Mouse (Mus musculus): ENCODE results near the gene H2-T23. TPM values are rescaled to one million over a fixed set of nuclear protein-coding genes. Genes with fewer than 3 reads are reported as not detected.
A peak's percentile ranks its signal among the peaks of the same experiment; 100 is the strongest.
"Not testable (repeated sequence)": the region's sequence is repeated elsewhere in the genome, so short reads cannot be mapped to it uniquely, and the experiment has no call there.

The H2-T23 gene
- total RNA-seq (2014; fragmentation: Nextera tagmentation): 2.3 and 11.3 TPM in 2 replicates
- total RNA-seq (2017): 21.6 and 29.4 TPM in 2 replicates
- polyA plus RNA-seq (2012): 9.5 and 9.8 TPM in 2 replicates

- H3K4me1 ChIP-seq (ENCODE audit: insufficient read depth, low read depth, low read length): peaks cover 42% of the 10 kb centered on the region
- peak within 1 kb of the TSS; percentile 71 for H3K4me3 ChIP-seq (ENCODE audit: low read depth, low read length)
- peak; percentile 38 for ATAC-seq (ENCODE audit: extremely low read depth, insufficient number of reproducible peaks, low FRiP score, poor library complexity, severe bottlenecking)
- H3K27me3 ChIP-seq (ENCODE audit: insufficient read depth, low read length); DNase-seq (ENCODE audit: low spot score); H3K9me3 ChIP-seq (replicated peaks): not testable (repeated sequence)
- peaks cover 35% of the 10 kb centered on the region for H3K36me3 ChIP-seq (replicated peaks)
These were observed at the start of gene H2-T23 for GRCm38 (mm10) chr17:36032351-36032875. Gene H2-T23 (minus strand): TSS chr17:36032855.

DNA sequence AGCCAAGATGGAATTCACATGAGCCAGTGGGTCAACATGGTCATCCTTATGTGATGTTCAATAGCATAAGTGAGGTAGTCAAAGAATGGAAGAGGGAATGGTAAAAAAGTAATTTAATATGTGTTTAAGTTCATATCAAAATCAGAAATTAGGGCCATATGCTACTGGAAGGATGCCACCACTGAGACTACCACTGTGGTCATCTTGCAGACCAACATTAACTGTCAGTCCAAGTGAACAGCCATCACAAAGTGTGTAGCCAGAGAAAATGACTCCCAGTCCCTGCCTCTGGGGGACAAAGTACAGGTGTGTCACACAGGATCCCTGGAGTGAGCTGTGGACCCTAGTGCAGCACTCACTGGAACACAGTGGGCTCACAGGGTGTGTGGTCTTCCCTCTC lies 49.2 kb upstream of the H2-T23 start:
- not testable (repeated sequence) for H3K4me3 ChIP-seq (ENCODE audit: low read depth, low read length); H3K4me1 ChIP-seq (ENCODE audit: insufficient read depth, low read depth, low read length); DNase-seq (ENCODE audit: low spot score); H3K9me3 ChIP-seq (replicated peaks); H3K36me3 ChIP-seq (replicated peaks); ATAC-seq (ENCODE audit: extremely low read depth, insufficient number of reproducible peaks, low FRiP score, poor library complexity, severe bottlenecking)
- H3K27me3 ChIP-seq (ENCODE audit: insufficient read depth, low read length): peaks cover 29% of the 10 kb centered on the region

GRCm38 (mm10) chr17:36060829-36061228 lies 28.2 kb upstream of the H2-T23 start:
- TF ChIP-seq GATA1 (IDR thresholded peaks at IDR 0.05; ENCODE audit: borderline replicate concordance, low read length): no peak
- TF ChIP-seq CTCF (IDR thresholded peaks at IDR 0.05; ENCODE audit: low read depth, low read length): peak; percentile 97
- no peak for TF ChIP-seq TAL1 (conservative IDR thresholded peaks at IDR 0.05; ENCODE audit: low read depth, low read length)
- no peak for TF ChIP-seq POLR2AphosphoS5 (IDR thresholded peaks at IDR 0.05; ENCODE audit: insufficient replicate concordance, low read depth, low read length)
- no peak for TF ChIP-seq GATA2 (IDR thresholded peaks at IDR 0.05; ENCODE audit: borderline replicate concordance, low read depth, low read length)
- Histone ChIP-seq H3K9me3 (replicated peaks) (no peaks in the 10 kb centered on the region), H3K4me1 (ENCODE audit: insufficient read depth, low read depth, low read length) (no peaks in the 10 kb centered on the region), H3K4me3 (ENCODE audit: low read depth, low read length) (no peak overlapping the region), H3K27me3 (ENCODE audit: insufficient read depth, low read length) (peaks cover 43% of the 10 kb centered on the region), H3K36me3 (replicated peaks) (no peaks in the 10 kb centered on the region)
- DNase-seq (ENCODE audit: low spot score): peak; percentile 79
- ATAC-seq (ENCODE audit: extremely low read depth, insufficient number of reproducible peaks, low FRiP score, poor library complexity, severe bottlenecking): peak; percentile 29; the same call in 1 of the 2 replicates

GRCm38 (mm10) chr17:36058362-36058761 lies 25.7 kb upstream of the H2-T23 start, which contains the start of gene Gm11127:
Gene Gm11127 (minus strand): TSS chr17:36058371.
- ATAC-seq (ENCODE audit: extremely low read depth, insufficient number of reproducible peaks, low FRiP score, poor library complexity, severe bottlenecking); DNase-seq (ENCODE audit: low spot score); H3K4me3 ChIP-seq (ENCODE audit: low read depth, low read length); H3K4me1 ChIP-seq (ENCODE audit: insufficient read depth, low read depth, low read length); H3K36me3 ChIP-seq (replicated peaks); H3K9me3 ChIP-seq (replicated peaks): not testable (repeated sequence)
- H3K27me3 ChIP-seq (ENCODE audit: insufficient read depth, low read length): peaks cover 32% of the 10 kb centered on the region

DNA sequence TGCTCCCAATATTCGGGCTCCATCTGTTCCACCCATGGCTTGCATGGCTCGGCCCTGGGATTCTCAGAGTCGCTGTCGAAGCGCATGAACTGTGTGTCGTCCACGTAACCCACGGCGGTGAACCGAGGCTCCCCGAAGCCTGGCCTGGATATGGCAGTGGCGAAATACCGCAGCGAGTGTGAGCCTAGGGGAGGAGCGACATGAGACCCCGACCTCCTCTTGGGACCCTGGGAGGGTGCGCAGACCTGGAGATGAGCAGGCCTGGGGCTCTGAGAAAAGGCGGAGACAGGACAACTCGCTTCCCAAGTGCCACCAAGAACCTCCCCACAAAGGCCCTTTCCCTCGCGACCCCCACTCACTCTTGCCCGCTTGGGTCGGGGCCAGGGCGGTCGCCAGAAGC lies 25.3 kb upstream of the H2-T23 start:
- not testable (repeated sequence) for H3K4me1 ChIP-seq (ENCODE audit: insufficient read depth, low read depth, low read length); H3K9me3 ChIP-seq (replicated peaks); H3K4me3 ChIP-seq (ENCODE audit: low read depth, low read length); ATAC-seq (ENCODE audit: extremely low read depth, insufficient number of reproducible peaks, low FRiP score, poor library complexity, severe bottlenecking); H3K36me3 ChIP-seq (replicated peaks); DNase-seq (ENCODE audit: low spot score)
- H3K27me3 ChIP-seq (ENCODE audit: insufficient read depth, low read length): peaks cover 31% of the 10 kb centered on the region

- peaks cover 23% of the 10 kb centered on the region for H3K4me1 ChIP-seq (ENCODE audit: insufficient read depth, low read depth, low read length)
- H3K4me3 ChIP-seq (ENCODE audit: low read depth, low read length): peak overlapping the region; percentile 72
- peaks cover 5% of the 10 kb centered on the region for H3K36me3 ChIP-seq (replicated peaks)
- no peak for TF ChIP-seq CTCF (IDR thresholded peaks at IDR 0.05; ENCODE audit: low read depth, low read length)
- no peak for TF ChIP-seq GATA2 (IDR thresholded peaks at IDR 0.05; ENCODE audit: borderline replicate concordance, low read depth, low read length)
- no peak for TF ChIP-seq POLR2AphosphoS5 (IDR thresholded peaks at IDR 0.05; ENCODE audit: insufficient replicate concordance, low read depth, low read length)
- no peak for TF ChIP-seq TAL1 (conservative IDR thresholded peaks at IDR 0.05; ENCODE audit: low read depth, low read length)
- TF ChIP-seq GATA1 (IDR thresholded peaks at IDR 0.05; ENCODE audit: borderline replicate concordance, low read length): no peak
- no peaks in the 10 kb centered on the region for H3K9me3 ChIP-seq (replicated peaks)
- no peaks in the 10 kb centered on the region for H3K27me3 ChIP-seq (ENCODE audit: insufficient read depth, low read length)
- ATAC-seq (ENCODE audit: extremely low read depth, insufficient number of reproducible peaks, low FRiP score, poor library complexity, severe bottlenecking) (no peak), DNase-seq (ENCODE audit: low spot score) (no peak)
These were observed 10.6 kb upstream of the H2-T23 start for GRCm38 (mm10) chr17:36043286-36043685.

- Histone ChIP-seq H3K4me3 (ENCODE audit: low read depth, low read length) (peak within 1 kb of the TSS; percentile 72), H3K4me1 (ENCODE audit: insufficient read depth, low read depth, low read length) (peaks cover 23% of the 10 kb centered on the region)
- not testable (repeated sequence) for H3K9me3 ChIP-seq (replicated peaks); H3K27me3 ChIP-seq (ENCODE audit: insufficient read depth, low read length); H3K36me3 ChIP-seq (replicated peaks)
- peak; percentile 89 for DNase-seq (ENCODE audit: low spot score)
- peak; percentile 93 for ATAC-seq (ENCODE audit: extremely low read depth, insufficient number of reproducible peaks, low FRiP score, poor library complexity, severe bottlenecking)
These were observed 10.0 kb upstream of the H2-T23 start, which contains the start of the genes H2-T22 and Gm6034 for GRCm38 (mm10) chr17:36042610-36043169. Gene H2-T22 (minus strand): TSS chr17:36042747. Gene Gm6034 (plus strand): TSS chr17:36042961.

DNA sequence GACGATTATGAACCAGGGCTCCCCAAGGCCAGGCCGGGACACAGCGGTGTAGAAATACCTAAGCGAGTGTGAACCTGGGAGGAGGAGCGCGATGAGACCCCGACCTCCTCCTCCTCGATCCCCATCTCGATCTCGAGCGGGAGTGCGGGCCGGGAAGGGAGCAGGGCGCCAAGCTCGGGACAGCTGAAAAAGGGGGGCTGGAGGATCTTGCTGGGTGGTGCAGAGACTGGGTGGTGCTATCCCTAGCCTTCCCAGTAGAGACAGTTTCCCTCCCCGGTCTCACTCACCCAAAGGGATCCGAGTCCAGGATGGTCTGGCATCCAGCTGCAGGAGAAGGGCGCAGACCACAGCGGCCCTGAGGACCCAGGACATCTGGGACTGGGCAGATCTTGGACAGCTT lies 9.4 kb upstream of the H2-T23 start:
- ATAC-seq (ENCODE audit: extremely low read depth, insufficient number of reproducible peaks, low FRiP score, poor library complexity, severe bottlenecking); DNase-seq (ENCODE audit: low spot score); H3K9me3 ChIP-seq (replicated peaks); H3K27me3 ChIP-seq (ENCODE audit: insufficient read depth, low read length): not testable (repeated sequence)
- H3K4me3 ChIP-seq (ENCODE audit: low read depth, low read length): peak overlapping the region; percentile 72; the same call in 1 of the 2 replicates
- peaks cover 15% of the 10 kb centered on the region for H3K36me3 ChIP-seq (replicated peaks)
- peaks cover 23% of the 10 kb centered on the region for H3K4me1 ChIP-seq (ENCODE audit: insufficient read depth, low read depth, low read length)

DNA sequence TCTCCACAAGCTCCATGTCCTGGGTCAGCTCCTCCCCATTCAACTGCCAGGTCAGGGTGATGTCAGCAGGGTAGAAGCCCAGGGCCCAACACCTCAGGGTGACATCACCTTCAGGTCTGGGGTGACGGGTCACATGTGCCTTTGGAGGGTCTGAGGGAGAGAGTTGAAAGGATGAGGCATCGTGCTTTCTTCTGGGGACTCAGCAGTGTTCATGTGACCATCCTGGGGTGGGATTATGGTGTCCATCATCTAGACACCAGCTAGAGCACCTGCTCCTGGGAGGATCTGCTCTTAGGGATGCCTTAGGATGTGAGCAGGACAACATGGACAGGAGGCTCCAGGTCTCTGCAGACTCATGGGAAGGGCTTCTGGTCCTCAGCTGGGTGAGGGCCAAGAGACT lies 7.9 kb upstream of the H2-T23 start:
- not testable (repeated sequence) for DNase-seq (ENCODE audit: low spot score); ATAC-seq (ENCODE audit: extremely low read depth, insufficient number of reproducible peaks, low FRiP score, poor library complexity, severe bottlenecking); H3K4me3 ChIP-seq (ENCODE audit: low read depth, low read length); H3K27me3 ChIP-seq (ENCODE audit: insufficient read depth, low read length); H3K9me3 ChIP-seq (replicated peaks)
- Histone ChIP-seq H3K36me3 (replicated peaks) (peaks cover 16% of the 10 kb centered on the region), H3K4me1 (ENCODE audit: insufficient read depth, low read depth, low read length) (peaks cover 23% of the 10 kb centered on the region)

DNA sequence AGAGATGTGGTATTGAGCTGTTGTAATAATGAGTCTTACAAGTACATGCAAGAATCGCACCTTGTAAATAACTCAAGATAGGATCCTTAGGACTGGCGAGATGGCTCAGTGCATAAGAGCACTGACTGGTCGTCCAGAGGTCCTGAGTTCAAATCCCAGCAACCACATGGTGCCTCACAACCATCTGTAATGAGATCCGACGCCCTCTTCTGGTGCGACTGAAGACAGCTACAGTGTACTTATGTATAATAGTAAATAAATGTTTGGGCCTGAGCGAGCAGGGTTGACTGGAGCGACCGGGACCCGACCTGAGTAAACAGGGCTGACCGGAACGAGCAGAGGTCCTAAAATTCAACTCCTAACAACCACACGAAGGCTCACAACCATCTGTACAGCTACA lies 3.5 kb upstream of the H2-T23 start:
- H3K27me3 ChIP-seq (ENCODE audit: insufficient read depth, low read length); DNase-seq (ENCODE audit: low spot score); H3K9me3 ChIP-seq (replicated peaks); H3K4me3 ChIP-seq (ENCODE audit: low read depth, low read length); ATAC-seq (ENCODE audit: extremely low read depth, insufficient number of reproducible peaks, low FRiP score, poor library complexity, severe bottlenecking): not testable (repeated sequence)
- H3K36me3 ChIP-seq (replicated peaks): peaks cover 27% of the 10 kb centered on the region
- peaks cover 18% of the 10 kb centered on the region for H3K4me1 ChIP-seq (ENCODE audit: insufficient read depth, low read depth, low read length)

Measured in G1E (cell line).